Mouse (Mus musculus) CH12.LX (cell line): Measurements from ENCODE around the gene Mmp9.
A peak's percentile ranks its signal among the peaks of the same experiment; 100 is the strongest.

Experiments used
- CTCF ChIP-seq, 2 experiments: IDR thresholded peaks in 1 of 2; conservative IDR thresholded peaks in 1 of 2; 2 replicates each; pipeline ENCODE4 v1.5.1; 2011 to 2012; ENCODE audit warnings: low read depth in 2 of 2, low read length in 2 of 2, improper control_type of control experiment in 1 of 2, inconsistent platforms in 1 of 2, mild to moderate bottlenecking in 1 of 2, moderate library complexity in 1 of 2
- GABPA ChIP-seq: IDR thresholded peaks from 2 replicates; pipeline ENCODE4 v1.6.1; 2012; ENCODE audit warnings: low read depth, low read length, improper control_type of control experiment, inconsistent platforms; ENCODE audit not compliant: insufficient replicate concordance
- IRF4 ChIP-seq: IDR thresholded peaks from 2 replicates; pipeline ENCODE4 v1.6.1; 2014; ENCODE audit warnings: low read depth, mild to moderate bottlenecking, inconsistent platforms, low read length, improper control_type of control experiment
- MAFK ChIP-seq: IDR thresholded peaks from 2 replicates; pipeline ENCODE4 v1.6.1; 2011; ENCODE audit warnings: low read length, improper control_type of control experiment; ENCODE audit not compliant: insufficient replicate concordance
- MEF2A ChIP-seq: IDR thresholded peaks from 2 replicates; pipeline ENCODE4 v1.6.1; 2014; ENCODE audit warnings: low read depth, mild to moderate bottlenecking, inconsistent platforms, low read length, improper control_type of control experiment, borderline replicate concordance
- MYC ChIP-seq: IDR thresholded peaks from 2 replicates; pipeline ENCODE4 v1.6.1; 2011; ENCODE audit warnings: low read depth, mild to moderate bottlenecking, improper control_type of control experiment, low read length
- POLR2A ChIP-seq: IDR thresholded peaks from 2 replicates; pipeline ENCODE4 v1.6.1; 2011; ENCODE audit warnings: low read depth, mild to moderate bottlenecking, improper control_type of control experiment, low read length
- POLR2AphosphoS2 ChIP-seq: IDR thresholded peaks from 2 replicates; pipeline ENCODE4 v1.6.1; 2011; ENCODE audit warnings: low read depth, low read length, improper control_type of control experiment
- ZC3H11A ChIP-seq: IDR thresholded peaks from 2 replicates; pipeline ENCODE4 v1.6.1; 2012; ENCODE audit warnings: low read depth, mild to moderate bottlenecking, inconsistent platforms, low read length, improper control_type of control experiment
- ZMIZ1 ChIP-seq: IDR thresholded peaks from 2 replicates; pipeline ENCODE4 v1.6.1; 2012; ENCODE audit warnings: low read depth, mild to moderate bottlenecking, inconsistent platforms, low read length, improper control_type of control experiment

- TF ChIP-seq IRF4 = no peak
- TF ChIP-seq POLR2A = no peak
- TF ChIP-seq GABPA = no peak
- TF ChIP-seq POLR2AphosphoS2 = no peak
- TF ChIP-seq MEF2A = no peak
- TF ChIP-seq ZMIZ1 = 0 out of 2 replicates have a peak, but pooled peaks have one; percentile 18
- no peak for TF ChIP-seq MAFK
- TF ChIP-seq CTCF (conservative IDR thresholded peaks at IDR 0.05 in 1 of 2, IDR thresholded peaks at IDR 0.05 in 1 of 2; ENCODE audit: low read depth in 2 of 2, low read length in 2 of 2) = no peak
- TF ChIP-seq ZC3H11A = no peak
- TF ChIP-seq MYC = no peak
These were observed 47.8 kb upstream of the Mmp9 start for GRCm38 (mm10) chr2:164892696-164893216.
